Mouse (Mus musculus) CH12.LX (cell line): ENCODE measurements at regions not wholly inside any gene's neighbourhood (a gene's known extent, or its start where the extent isn't known, plus 50 kb on each side); places are given as distances from the start of the nearest gene placed in this dataset.

Experiments
- DNase-seq: peaks from one replicate; pipeline ENCODE4 v3.0.0-alpha.2; 2013; ENCODE audit errors: extremely low read depth
- H3K27ac ChIP-seq: 2 replicates; pipeline ENCODE4 v1.5.1; 2012; ENCODE audit warnings: low read depth, mild to moderate bottlenecking, control low read depth, moderate library complexity; ENCODE audit not compliant: insufficient read depth
- H3K27me3 ChIP-seq: replicated peaks from 2 replicates; pipeline ENCODE3; 2012; ENCODE audit warnings: inconsistent platforms
- H3K36me3 ChIP-seq, 2 experiments: replicated peaks in 1 of 2; 2 replicates each; pipeline versions ENCODE3 to v1.6.1; 2012; ENCODE audit warnings: inconsistent platforms in 1 of 2, low read length in 1 of 2, mild to moderate bottlenecking in 1 of 2, mixed read lengths in 1 of 2, moderate library complexity in 1 of 2; ENCODE audit not compliant: control insufficient read depth in 1 of 2, insufficient read depth in 1 of 2
- H3K4me1 ChIP-seq, 2 experiments: 2 replicates each; pipeline ENCODE4 v1.6.1; 2012; ENCODE audit warnings: inconsistent platforms in 1 of 2, moderate library complexity in 1 of 2; ENCODE audit not compliant: insufficient read depth in 2 of 2, control insufficient read depth in 1 of 2
- H3K4me2 ChIP-seq: 2 replicates; pipeline ENCODE4 v1.6.1; 2012; ENCODE audit warnings: low read depth, mild to moderate bottlenecking, control low read depth; ENCODE audit not compliant: poor library complexity, insufficient read depth, severe bottlenecking
- H3K4me3 ChIP-seq, 3 experiments: fragments of 150-350 bp in 1 of 3; sonication (generic) in 1 of 3; replicated peaks in 1 of 3; 2 replicates each; pipeline versions ENCODE3 to v1.5.1; 2011 to 2012; ENCODE audit warnings: low read depth in 2 of 3, low read length in 2 of 3, mild to moderate bottlenecking in 2 of 3, moderate library complexity in 2 of 3, control low read depth in 1 of 3, improper control_type of control experiment in 1 of 3, inconsistent platforms in 1 of 3, mixed read lengths in 1 of 3; ENCODE audit not compliant: poor library complexity in 1 of 3
- H3K79me2 ChIP-seq: replicated peaks from 2 replicates; pipeline ENCODE4 v1.6.1; 2012; ENCODE audit warnings: mild to moderate bottlenecking, moderate library complexity; ENCODE audit not compliant: control insufficient read depth, poor library complexity, insufficient read depth, severe bottlenecking; ENCODE audit errors: extremely low read depth
- H3K9ac ChIP-seq: 2 replicates; pipeline ENCODE4 v1.6.1; 2012; ENCODE audit warnings: low read depth, mild to moderate bottlenecking, control low read depth, moderate library complexity; ENCODE audit not compliant: insufficient read depth
- H3K9me3 ChIP-seq: replicated peaks from 2 replicates; pipeline ENCODE3; 2012; ENCODE audit warnings: low read length, inconsistent platforms, mixed read lengths
- CHD1 ChIP-seq: IDR thresholded peaks from 2 replicates; pipeline ENCODE4 v1.6.1; 2012; ENCODE audit warnings: low read depth, low read length, improper control_type of control experiment, inconsistent platforms
- CHD2 ChIP-seq: IDR thresholded peaks from 2 replicates; pipeline ENCODE4 v1.6.1; 2011; ENCODE audit warnings: low read length, improper control_type of control experiment
- CTCF ChIP-seq, 2 experiments: IDR thresholded peaks in 1 of 2; conservative IDR thresholded peaks in 1 of 2; 2 replicates each; pipeline ENCODE4 v1.5.1; 2011 to 2012; ENCODE audit warnings: low read depth in 2 of 2, low read length in 2 of 2, improper control_type of control experiment in 1 of 2, inconsistent platforms in 1 of 2, mild to moderate bottlenecking in 1 of 2, moderate library complexity in 1 of 2
- ELF1 ChIP-seq: IDR thresholded peaks from 2 replicates; pipeline ENCODE4 v1.6.1; 2014; ENCODE audit warnings: low read depth, mild to moderate bottlenecking, inconsistent platforms, low read length, improper control_type of control experiment
- EP300 ChIP-seq: IDR thresholded peaks from 2 replicates; pipeline ENCODE4 v1.6.1; 2011; ENCODE audit warnings: low read length, improper control_type of control experiment
- ETS1 ChIP-seq: conservative IDR thresholded peaks from 2 replicates; pipeline ENCODE4 v1.6.1; 2012; ENCODE audit warnings: low read depth, mild to moderate bottlenecking, inconsistent platforms, low read length, improper control_type of control experiment, moderate library complexity
- HCFC1 ChIP-seq: IDR thresholded peaks from 2 replicates; pipeline ENCODE4 v1.6.1; 2012; ENCODE audit warnings: low read depth, mild to moderate bottlenecking, inconsistent platforms, low read length, improper control_type of control experiment
- IRF4 ChIP-seq: IDR thresholded peaks from 2 replicates; pipeline ENCODE4 v1.6.1; 2014; ENCODE audit warnings: low read depth, mild to moderate bottlenecking, inconsistent platforms, low read length, improper control_type of control experiment
- JUN ChIP-seq: IDR thresholded peaks from 2 replicates; pipeline ENCODE4 v1.6.1; 2011; ENCODE audit warnings: low read depth, mild to moderate bottlenecking, low read length, improper control_type of control experiment, moderate library complexity; ENCODE audit not compliant: insufficient read depth
- JUND ChIP-seq: conservative IDR thresholded peaks from 2 replicates; pipeline ENCODE4 v1.6.1; 2011; ENCODE audit warnings: low read depth, low read length, improper control_type of control experiment
- KAT2A ChIP-seq: IDR thresholded peaks from 2 replicates; pipeline ENCODE4 v1.6.1; 2012; ENCODE audit warnings: low read length, improper control_type of control experiment, inconsistent platforms; ENCODE audit not compliant: insufficient replicate concordance
- MAFK ChIP-seq: IDR thresholded peaks from 2 replicates; pipeline ENCODE4 v1.6.1; 2011; ENCODE audit warnings: low read length, improper control_type of control experiment; ENCODE audit not compliant: insufficient replicate concordance
- MAX ChIP-seq: IDR thresholded peaks from 2 replicates; pipeline ENCODE4 v1.6.1; 2011; ENCODE audit warnings: low read length, improper control_type of control experiment
- MAZ ChIP-seq: IDR thresholded peaks from 2 replicates; pipeline ENCODE4 v1.6.1; 2012; ENCODE audit warnings: low read depth, mild to moderate bottlenecking, inconsistent platforms, low read length, improper control_type of control experiment, moderate library complexity
- MYC ChIP-seq: IDR thresholded peaks from 2 replicates; pipeline ENCODE4 v1.6.1; 2011; ENCODE audit warnings: low read depth, mild to moderate bottlenecking, improper control_type of control experiment, low read length
- POLR2A ChIP-seq: IDR thresholded peaks from 2 replicates; pipeline ENCODE4 v1.6.1; 2011; ENCODE audit warnings: low read depth, mild to moderate bottlenecking, improper control_type of control experiment, low read length
- POLR2AphosphoS2 ChIP-seq: IDR thresholded peaks from 2 replicates; pipeline ENCODE4 v1.6.1; 2011; ENCODE audit warnings: low read depth, low read length, improper control_type of control experiment
- RAD21 ChIP-seq: IDR thresholded peaks from 2 replicates; pipeline ENCODE4 v1.6.1; 2011; ENCODE audit warnings: low read depth, mild to moderate bottlenecking, low read length, improper control_type of control experiment, moderate library complexity
- RCOR1 ChIP-seq: conservative IDR thresholded peaks from 2 replicates; pipeline ENCODE4 v1.6.1; 2012; ENCODE audit warnings: low read depth, mild to moderate bottlenecking, inconsistent platforms, low read length, improper control_type of control experiment
- SIN3A ChIP-seq: IDR thresholded peaks from 2 replicates; pipeline ENCODE4 v1.6.1; 2012; ENCODE audit warnings: low read length, improper control_type of control experiment, inconsistent platforms
- TCF12 ChIP-seq: IDR thresholded peaks from 2 replicates; pipeline ENCODE4 v1.6.1; 2014; ENCODE audit warnings: low read depth, mild to moderate bottlenecking, inconsistent platforms, low read length, improper control_type of control experiment
- UBTF ChIP-seq: IDR thresholded peaks from 2 replicates; pipeline ENCODE4 v1.6.1; 2012; ENCODE audit warnings: low read depth, mild to moderate bottlenecking, inconsistent platforms, low read length, improper control_type of control experiment, moderate library complexity
- USF2 ChIP-seq: conservative IDR thresholded peaks from 2 replicates; pipeline ENCODE4 v1.6.1; 2011; ENCODE audit warnings: low read depth, low read length, improper control_type of control experiment
- ZKSCAN1 ChIP-seq: IDR thresholded peaks from 2 replicates; pipeline ENCODE4 v1.6.1; 2012; ENCODE audit warnings: low read depth, inconsistent platforms, low read length, improper control_type of control experiment, borderline replicate concordance
- ZNF384 ChIP-seq: IDR thresholded peaks from 2 replicates; pipeline ENCODE4 v1.6.1; 2012; ENCODE audit warnings: low read depth, low read length, improper control_type of control experiment, inconsistent platforms
- dilution Hi-C: fragments of 300-500 bp; cut with MboI; formaldehyde crosslinking; loops from 2 replicates; pipeline ENCODE4 v1.14.3; 2020; ENCODE audit warnings: low sequenced_read_pairs; ENCODE audit not compliant: extremely low pct_unique_long_range_greater_than_20kb, extremely low pct_ligation_motif_present
- in situ Hi-C: fragments of 300-500 bp; cut with MboI; formaldehyde crosslinking; loops from 3 replicates; pipeline ENCODE4 v1.14.3; 2019; ENCODE audit warnings: low sequenced_read_pairs, low pct_ligation_motif_present, low pct_unique_long_range_greater_than_20kb, mixed read lengths

GRCm38 (mm10) chr17:85748649-85749081 lies 60.6 kb upstream of the Six2 start:
- in situ Hi-C loops (no loop called here), dilution Hi-C loops (no loop called here)
- H3K27me3 ChIP-seq = no peaks in the 10 kb centered on the region
- no peaks in the 10 kb centered on the region for H3K36me3 ChIP-seq
- peaks cover 4% of the 10 kb centered on the region for H3K9me3 ChIP-seq
- H3K9ac ChIP-seq = no peak overlapping the region
- H3K79me2 ChIP-seq = no peaks in the 10 kb centered on the region
- no peak overlapping the region for H3K4me3 ChIP-seq
- H3K4me1 ChIP-seq = 0 out of 4 replicates have a peak, but pooled peaks cover 0 to 3% of the 10 kb centered on the region in 2 experiments
- no peak overlapping the region for H3K4me2 ChIP-seq
- DNase-seq = no peak
- H3K27ac ChIP-seq = no peak overlapping the region
- no peak for TF ChIP-seq SIN3A
- no peak for TF ChIP-seq HCFC1
- TF ChIP-seq ZNF384 = no peak
- TF ChIP-seq ELF1 = no peak
- TF ChIP-seq CHD2 = no peak
- TF ChIP-seq CHD1 = no peak
- TF ChIP-seq JUN = no peak
- no peak for TF ChIP-seq IRF4
- TF ChIP-seq CTCF (conservative IDR thresholded peaks at IDR 0.05 in 1 of 2, IDR thresholded peaks at IDR 0.05 in 1 of 2; ENCODE audit: low read depth in 2 of 2, low read length in 2 of 2) = no peak
- no peak for TF ChIP-seq USF2
- no peak for TF ChIP-seq POLR2A
- no peak for TF ChIP-seq TCF12
- no peak for TF ChIP-seq ZKSCAN1
- no peak for TF ChIP-seq EP300

- Histone ChIP-seq H3K27ac (no peak overlapping the region), H3K9ac (no peak overlapping the region), H3K4me2 (no peak overlapping the region), H3K4me1 (0 out of 4 replicates have a peak, but pooled peaks cover 0 to 3% of the 10 kb centered on the region in 2 experiments), H3K9me3 (no peaks in the 10 kb centered on the region), H3K36me3 (no peaks in the 10 kb centered on the region), H3K79me2 (no peaks in the 10 kb centered on the region), H3K4me3 (no peak overlapping the region), H3K27me3 (no peaks in the 10 kb centered on the region)
- in situ Hi-C loops (no loop called here), dilution Hi-C loops (no loop called here)
- DNase-seq = no peak
- TF ChIP-seq MYC (no peak), TCF12 (no peak), USF2 (no peak), RAD21 (no peak), IRF4 (no peak), POLR2A (no peak), KAT2A (no peak), UBTF (no peak), JUND (no peak), MAZ (no peak), POLR2AphosphoS2 (no peak), ZKSCAN1 (no peak), ETS1 (no peak), MAFK (no peak), MAX (no peak), ZNF384 (no peak), RCOR1 (no peak), SIN3A (no peak)
Observed at GRCm38 (mm10) chr17:85747976-85748648, 60.0 kb upstream of the Six2 start.
